Mouse (Mus musculus) neutrophil, adult 5-6 weeks (primary cell): Measurements from ENCODE around the gene Mgat4e. TPM values are rescaled to one million over a fixed set of nuclear protein-coding genes. Genes with fewer than 3 reads are reported as not detected.

Experiments used
- total RNA-seq: library from RNA; stranded (forward); fragments of 200-1000 nt; gene quantifications from 2 replicates; pipeline ENCODE4 v1.2.3, GENCODE M21; 2017

The Mgat4e gene
- total RNA-seq, 1 experiment from 2014 or later: not detected

Other genes with a start within 250 kb of the Mgat4e start
- gene Ppfia4, start 216.8 kb downstream of the Mgat4e start, total RNA-seq: 2.9 and 3.2 TPM in 2 replicates
- gene Tmem183a, start 187.7 kb downstream of the Mgat4e start, total RNA-seq: 63.7 and 74.1 TPM in 2 replicates
- gene 4933406M09Rik, start 163.7 kb downstream of the Mgat4e start, total RNA-seq: 0.35 TPM in 1 of 2 replicates, not detected in the other
- 82.5 and 86.9 TPM in 2 replicates for gene Cyb5r1, start 144.1 kb downstream of the Mgat4e start, total RNA-seq
- gene Adipor1, start 134.3 kb downstream of the Mgat4e start, total RNA-seq: 373 and 380 TPM in 2 replicates
- 31.3 and 38.4 TPM in 2 replicates for gene Klhl12, start 94.2 kb downstream of the Mgat4e start, total RNA-seq
- gene Rabif, start 55.0 kb downstream of the Mgat4e start, total RNA-seq: 16.9 and 21.1 TPM in 2 replicates
- 57.0 and 59.7 TPM in 2 replicates for gene Kdm5b, start 10.5 kb upstream of the Mgat4e start, total RNA-seq
- gene Syt2, start 97.0 kb upstream of the Mgat4e start, total RNA-seq: 0.12 TPM in 1 of 2 replicates, not detected in the other